Mouse (Mus musculus) neural tube, embryonic 14.5 days (tissue): ENCODE data around the gene Plxdc1. TPM values are rescaled to one million over a fixed set of nuclear protein-coding genes. Genes with fewer than 3 reads are reported as not detected.

Source experiments
- ATAC-seq: fragments of 200-750 bp; cut with Nextera tagmentation; 2 replicates; pipeline ENCODE4 v1.8.0; 2017; ENCODE audit warnings: low read depth, mild to moderate bottlenecking, moderate TSS enrichment, moderate library complexity
- H3K27ac ChIP-seq: fragments of 300-500 bp; sonication (generic); 2 replicates; pipeline ENCODE4 v1.5.1; 2014; ENCODE audit warnings: low read depth, mild to moderate bottlenecking, control low read depth, low read length, moderate library complexity, mixed read lengths
- H3K27me3 ChIP-seq: fragments of 300-500 bp; sonication (generic); 2 replicates; pipeline ENCODE4 v1.6.1; 2014; ENCODE audit warnings: low read length; ENCODE audit not compliant: control insufficient read depth, insufficient read depth
- H3K36me3 ChIP-seq: fragments of 300-500 bp; sonication (generic); 2 replicates; pipeline ENCODE4 v1.6.1; 2014; ENCODE audit warnings: low read length, mixed read lengths; ENCODE audit not compliant: control insufficient read depth, insufficient read depth
- H3K4me1 ChIP-seq: fragments of 300-500 bp; sonication (generic); 2 replicates; pipeline ENCODE4 v1.6.1; 2014; ENCODE audit warnings: low read length; ENCODE audit not compliant: control insufficient read depth, insufficient read depth
- H3K4me2 ChIP-seq: fragments of 300-500 bp; sonication (generic); 2 replicates; pipeline ENCODE4 v1.6.1; 2014; ENCODE audit warnings: mild to moderate bottlenecking, low read depth, low read length, control low read depth
- H3K4me3 ChIP-seq: fragments of 300-500 bp; sonication (generic); 2 replicates; pipeline ENCODE4 v1.5.1; 2014; ENCODE audit warnings: low read depth, low read length, control low read depth, mixed read lengths
- H3K9ac ChIP-seq: fragments of 300-500 bp; sonication (generic); replicated peaks from 2 replicates; pipeline ENCODE4 v1.6.1; 2014; ENCODE audit warnings: low read depth, mild to moderate bottlenecking, control low read depth, low read length, mixed read lengths
- H3K9me3 ChIP-seq: fragments of 300-500 bp; sonication (generic); 2 replicates; pipeline ENCODE4 v1.6.1; 2016; ENCODE audit warnings: low read length; ENCODE audit not compliant: control insufficient read depth
- WGBS: fragments of 180-500 bp; shearing (Covaris S2); extraction: QIAGEN DNeasy Blood & Tissue Kit; methylation state at CpG from one replicate; pipeline ENCODE4 v1.1.7; 2014; 5-methylcytosine and 5-hydroxymethylcytosine counted together
- polyA plus RNA-seq: library from polyadenylated mRNA; unstranded; fragments of >200 nt; fragmentation: Nextera tagmentation; extraction: Ambion mirVana; gene quantifications from 2 replicates; pipeline ENCODE4 v1.2.1, GENCODE M21; 2014

Plxdc1 gene
- polyA plus RNA-seq, 1 experiment from 2014 or later: 0.70 TPM

DNA sequence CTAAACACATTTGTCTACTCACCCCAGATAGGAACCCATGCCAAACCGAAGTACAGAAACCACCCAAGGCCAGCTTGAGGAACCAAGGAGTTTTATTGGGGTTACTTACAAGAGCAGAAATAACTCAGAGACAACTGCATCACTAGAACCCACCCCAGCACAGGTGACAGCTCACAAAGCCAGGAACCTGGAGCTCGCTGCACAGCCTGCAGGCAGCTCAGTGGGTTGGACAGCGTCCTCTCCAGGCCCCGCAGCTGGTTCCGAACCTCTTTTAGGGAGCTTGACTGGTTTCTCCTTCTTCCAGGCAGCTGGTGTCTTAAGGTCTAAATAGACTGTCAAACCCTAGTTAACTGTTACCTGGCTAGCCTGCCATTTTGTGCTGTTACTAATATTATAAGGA, 94.4 kb downstream of the Plxdc1 start:
- Histone ChIP-seq H3K9ac (no peak overlapping the region), H3K9me3 (no peaks in the 10 kb centered on the region), H3K27ac (no peak overlapping the region), H3K27me3 (no peaks in the 10 kb centered on the region), H3K4me2 (no peak overlapping the region), H3K4me1 (no peaks in the 10 kb centered on the region), H3K36me3 (no peaks in the 10 kb centered on the region), H3K4me3 (no peak overlapping the region)
- WGBS: 78% methylated on average over 5 of the region's 5 CpGs
- no peak for ATAC-seq

DNA sequence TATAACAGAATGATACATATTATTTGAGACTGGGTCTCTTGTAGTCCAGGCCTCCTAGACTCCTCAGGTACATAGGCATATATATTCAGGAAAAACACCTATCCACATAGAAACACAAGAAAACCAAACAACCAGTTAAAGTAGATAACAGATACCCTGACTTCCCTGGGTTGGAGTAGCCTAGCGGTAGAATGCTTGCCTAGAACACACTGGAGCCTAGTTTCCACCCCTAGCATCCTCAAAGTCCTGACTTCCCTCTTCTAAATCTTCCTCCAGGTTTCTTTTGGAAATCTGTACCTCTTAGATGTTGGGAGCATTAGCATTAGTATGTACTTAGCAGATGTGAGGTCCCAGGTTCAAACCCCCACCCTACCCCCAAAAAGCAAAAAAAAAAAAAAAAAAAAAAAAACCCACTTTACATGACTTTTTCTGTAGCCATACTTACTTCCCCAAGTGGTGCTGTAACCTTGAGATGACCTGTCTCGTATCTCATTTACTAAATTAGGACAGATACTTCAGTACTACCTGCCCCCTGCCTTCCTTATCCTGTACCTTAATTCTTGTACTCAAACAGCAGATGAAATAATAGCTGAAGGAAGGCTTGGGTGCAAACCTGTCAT, 100.8 kb downstream of the Plxdc1 start:
- Histone ChIP-seq H3K4me3 (no peak overlapping the region), H3K9me3 (no peaks in the 10 kb centered on the region), H3K27ac (no peak overlapping the region), H3K36me3 (no peaks in the 10 kb centered on the region), H3K9ac (no peak overlapping the region), H3K4me2 (no peak overlapping the region), H3K4me1 (no peaks in the 10 kb centered on the region), H3K27me3 (no peaks in the 10 kb centered on the region)
- WGBS: 96% methylated on average over 2 of the region's 2 CpGs
- no peak for ATAC-seq

DNA sequence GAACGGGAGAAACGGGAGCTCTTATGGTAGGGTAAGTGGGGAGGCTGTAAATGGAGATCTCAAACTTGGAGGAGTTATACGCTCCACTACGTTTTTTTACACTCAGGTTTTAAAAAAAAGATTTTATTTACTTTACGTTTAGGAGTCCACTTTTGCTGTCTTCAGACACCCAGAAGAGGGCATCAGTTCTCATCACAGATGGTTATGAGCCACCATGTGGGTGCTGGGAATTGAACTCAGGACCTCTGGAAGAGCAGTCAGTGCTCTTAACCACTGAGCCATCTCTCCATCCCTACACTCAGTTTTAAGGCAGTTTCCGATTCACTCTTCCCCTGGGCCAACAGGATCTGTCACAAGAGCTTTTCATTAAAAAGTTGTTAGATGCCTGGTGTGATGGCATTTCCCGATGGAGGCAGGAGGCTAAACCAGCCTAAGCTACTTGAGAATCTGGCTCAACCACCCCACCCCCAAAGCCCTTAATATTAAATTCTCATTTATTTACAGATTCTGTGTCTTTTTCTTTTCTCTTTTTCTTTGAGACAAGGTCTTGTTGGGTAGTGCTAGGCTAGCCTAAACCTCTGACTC, 101.6 kb downstream of the Plxdc1 start:
- Histone ChIP-seq H3K4me1 (no peaks in the 10 kb centered on the region), H3K4me2 (peak overlapping the region; percentile 53), H3K36me3 (no peaks in the 10 kb centered on the region), H3K27ac (peak overlapping the region; percentile 87), H3K27me3 (no peaks in the 10 kb centered on the region), H3K9ac (no peak overlapping the region; the same call in 1 of the 2 replicates), H3K4me3 (peak overlapping the region; percentile 58), H3K9me3 (no peaks in the 10 kb centered on the region)
- 0 out of 2 replicates have a peak, but pooled peaks have one; percentile 13 for ATAC-seq
- 27% methylated on average over 7 of the region's 7 CpGs for WGBS

DNA sequence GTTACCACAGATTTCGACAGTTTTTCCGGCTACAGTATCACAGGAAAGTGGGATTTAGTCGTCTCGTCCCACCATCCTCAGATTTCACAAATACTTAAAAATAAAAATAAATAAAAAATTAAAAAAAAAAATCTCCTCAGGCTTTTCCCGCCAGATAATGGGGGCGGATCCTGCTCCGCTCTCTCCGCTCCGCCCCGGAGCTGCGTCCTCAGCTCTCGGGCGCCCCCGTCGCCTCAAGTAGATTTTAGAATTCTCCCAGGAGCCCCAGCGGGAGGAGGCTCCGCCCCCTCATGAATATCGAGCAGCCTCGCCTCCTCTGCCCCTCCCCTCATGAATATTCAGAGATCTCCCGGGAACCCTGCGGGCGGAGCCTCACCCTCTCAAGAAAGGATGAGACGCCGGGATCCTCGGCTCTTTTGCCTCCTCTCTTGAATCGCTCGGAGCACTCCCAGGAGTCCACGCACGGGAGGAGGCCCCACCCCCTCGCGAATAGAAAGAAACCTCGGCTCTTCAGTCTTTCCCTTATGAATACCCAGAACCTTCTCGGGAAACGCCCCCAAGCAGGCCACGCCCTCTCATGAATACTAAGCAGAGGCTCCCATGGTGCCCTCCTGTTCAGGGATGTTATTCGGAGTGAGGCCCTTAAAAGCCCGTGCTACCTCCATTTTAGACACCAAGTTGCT, 102.2 kb downstream of the Plxdc1 start, which contains the start of gene Fbxo47:
Gene Fbxo47, minus strand, starts transcription at position 237 of the 683 bp plus-strand sequence.
- peak; percentile 95 for ATAC-seq
- Histone ChIP-seq H3K27ac (peak within 1 kb of the TSS; percentile 87), H3K9me3 (no peaks in the 10 kb centered on the region), H3K4me2 (peak within 1 kb of the TSS; percentile 53), H3K4me1 (no peaks in the 10 kb centered on the region), H3K9ac (peak within 1 kb of the TSS; percentile 41), H3K4me3 (peak within 1 kb of the TSS; percentile 58), H3K36me3 (no peaks in the 10 kb centered on the region), H3K27me3 (no peaks in the 10 kb centered on the region)
- WGBS: under 1% methylated on average over 37 of the region's 37 CpGs

DNA sequence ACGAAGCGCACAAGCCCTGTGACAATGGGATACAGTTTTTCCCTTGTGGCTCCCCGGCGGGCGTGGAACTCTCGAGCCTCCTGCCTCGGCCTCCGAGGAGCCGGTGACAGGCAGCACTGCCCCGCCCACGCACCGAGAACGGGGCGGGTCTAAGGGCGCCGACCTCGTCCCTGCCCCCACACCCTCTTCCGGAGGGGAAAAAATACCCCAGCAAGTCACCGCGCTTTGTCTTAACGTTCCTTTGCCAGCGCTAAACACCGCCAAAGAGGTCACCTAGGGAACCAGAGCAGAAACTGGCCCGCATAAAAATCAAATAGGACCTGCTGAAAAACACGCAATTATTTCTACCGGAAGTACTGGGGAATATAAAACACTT, 102.7 kb downstream of the Plxdc1 start:
- peak; percentile 50 for ATAC-seq
- Histone ChIP-seq H3K36me3 (no peaks in the 10 kb centered on the region), H3K4me2 (peak overlapping the region; percentile 53), H3K27me3 (no peaks in the 10 kb centered on the region), H3K9me3 (no peaks in the 10 kb centered on the region), H3K9ac (peak overlapping the region; percentile 41; the same call in 1 of the 2 replicates), H3K27ac (peak overlapping the region; percentile 65), H3K4me1 (no peaks in the 10 kb centered on the region), H3K4me3 (peak overlapping the region; percentile 58)
- 4% methylated on average over 26 of the region's 26 CpGs for WGBS

DNA sequence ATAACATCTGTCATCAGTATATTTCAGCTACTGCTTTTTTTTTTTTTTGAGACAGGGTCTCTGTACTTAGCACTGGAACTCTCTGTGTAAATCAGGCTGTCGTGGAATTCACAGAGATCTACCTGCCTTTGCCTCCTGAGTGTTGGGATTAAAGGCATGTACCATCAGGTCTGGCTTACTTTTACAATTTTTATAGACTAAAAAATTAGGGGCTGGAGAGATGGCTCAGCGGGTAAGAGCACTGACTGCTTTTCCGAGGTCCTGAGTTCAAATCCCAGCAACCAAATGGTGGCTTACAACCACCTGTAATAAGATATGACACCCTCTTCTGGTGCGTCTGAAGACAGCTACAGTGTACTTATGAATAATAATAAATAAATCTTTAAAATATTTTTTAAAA, 105.9 kb downstream of the Plxdc1 start:
- Histone ChIP-seq H3K9me3 (no peaks in the 10 kb centered on the region), H3K4me1 (no peaks in the 10 kb centered on the region), H3K4me3 (no peak overlapping the region), H3K9ac (no peak overlapping the region), H3K4me2 (no peak overlapping the region), H3K27me3 (no peaks in the 10 kb centered on the region), H3K27ac (no peak overlapping the region), H3K36me3 (no peaks in the 10 kb centered on the region)
- no peak for ATAC-seq
- 95% methylated on average over 4 of the region's 4 CpGs for WGBS

DNA sequence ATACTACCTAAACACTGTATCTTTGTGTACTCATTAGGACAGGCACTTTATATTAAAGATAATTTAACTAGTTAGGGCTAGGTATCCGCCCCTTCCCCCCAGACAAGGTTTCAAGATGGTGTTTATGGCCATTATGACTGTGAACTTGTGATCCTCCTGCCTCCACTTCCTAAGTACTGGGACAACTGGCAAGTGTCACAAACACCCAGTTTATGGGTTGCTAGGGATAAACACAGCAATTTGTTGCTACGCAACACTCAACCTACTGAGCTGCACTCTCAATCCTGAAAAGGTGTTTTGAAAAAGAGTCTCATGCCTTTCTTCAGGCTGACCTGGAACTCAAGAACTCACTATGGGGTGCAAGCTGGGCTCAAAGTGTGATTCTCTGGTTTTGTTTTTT, 108.9 kb downstream of the Plxdc1 start:
- Histone ChIP-seq H3K27ac (no peak overlapping the region), H3K4me1 (no peaks in the 10 kb centered on the region), H3K4me2 (no peak overlapping the region), H3K4me3 (no peak overlapping the region), H3K36me3 (no peaks in the 10 kb centered on the region), H3K27me3 (no peaks in the 10 kb centered on the region), H3K9ac (no peak overlapping the region), H3K9me3 (no peaks in the 10 kb centered on the region)
- 58% methylated on average over 2 of the region's 2 CpGs for WGBS
- no peak for ATAC-seq

DNA sequence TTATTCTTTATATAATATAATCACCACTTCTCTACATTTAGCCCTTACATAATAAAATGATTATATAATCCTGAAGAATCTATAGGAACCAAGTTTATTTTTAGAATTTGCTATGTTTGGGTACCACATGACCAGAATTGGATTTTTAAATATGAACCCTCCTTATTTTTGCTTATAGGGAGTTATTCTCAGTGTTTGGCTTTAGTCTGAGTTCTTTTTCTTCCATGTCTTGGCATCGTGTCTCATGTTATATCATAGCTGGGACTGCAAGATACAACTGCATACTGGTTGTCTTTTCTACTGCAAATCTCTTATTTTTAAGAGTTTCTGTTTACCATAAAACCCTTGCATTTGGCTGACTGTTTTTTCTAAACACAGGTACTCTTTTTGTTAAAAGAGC, 111.8 kb downstream of the Plxdc1 start:
- Histone ChIP-seq H3K9me3 (no peaks in the 10 kb centered on the region), H3K4me3 (no peak overlapping the region), H3K4me2 (no peak overlapping the region), H3K27ac (no peak overlapping the region), H3K36me3 (no peaks in the 10 kb centered on the region), H3K4me1 (no peaks in the 10 kb centered on the region), H3K9ac (no peak overlapping the region), H3K27me3 (no peaks in the 10 kb centered on the region)
- WGBS: 93% methylated on average over 1 of the region's 1 CpGs
- ATAC-seq: no peak
